Mouse (Mus musculus) telencephalon, adult 2 months (tissue): ENCODE results near the gene Gm5724.
A peak's percentile ranks its signal among the peaks of the same experiment; 100 is the strongest.

ENCODE experiments used
- DNase-seq: peaks from one replicate; pipeline ENCODE4 v3.0.0-alpha.2; 2011; ENCODE audit warnings: low read depth, low spot score

Gm5724 gene

DNA sequence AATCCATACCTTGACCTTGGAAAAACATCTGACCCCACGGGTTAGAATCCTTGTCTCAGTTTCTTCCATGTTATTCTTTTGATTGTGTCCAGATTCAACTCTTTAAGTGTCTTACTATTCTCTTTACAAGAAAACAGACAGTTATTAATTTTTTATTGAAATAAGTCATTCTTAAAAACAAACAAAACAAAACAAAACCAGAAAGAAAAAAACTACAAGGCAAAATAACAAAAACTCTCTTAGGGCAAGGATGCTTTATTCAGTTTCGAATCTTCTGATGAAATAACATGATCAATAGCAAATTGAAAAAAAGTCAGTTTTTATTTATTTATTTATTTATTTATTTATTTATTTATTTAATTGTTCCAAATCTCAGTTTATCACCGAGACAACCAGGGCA, at the start of gene Gm5724:
Gene Gm5724, minus strand, starts transcription at position 101 of the 400 bp plus-strand sequence.
- DNase-seq: no peak

- DNase-seq: peak; percentile 23
Measured at GRCm38 (mm10) chr6:141797837-141798236, 24.2 kb upstream of the Gm5724 start.

DNA sequence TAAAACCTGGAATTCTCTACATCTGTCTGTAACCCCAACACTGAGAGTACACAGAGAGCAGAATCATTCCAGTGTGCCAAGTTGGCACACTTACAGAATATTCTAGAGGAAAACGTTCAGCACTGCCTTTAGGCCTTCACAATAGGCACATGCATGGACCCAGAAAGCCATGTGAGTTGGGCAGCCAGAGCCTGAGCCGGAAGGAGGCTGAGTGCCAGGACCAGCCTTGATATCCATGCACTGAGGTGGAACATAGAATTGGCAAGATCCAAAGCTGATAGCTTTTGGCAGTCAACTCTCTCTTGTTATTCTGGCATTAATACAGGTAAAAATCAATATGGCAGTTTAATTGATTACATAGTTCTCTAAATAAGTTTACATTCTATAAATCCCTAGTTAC, 866 bp upstream of the Gm5724 start:
- no peak for DNase-seq

DNA sequence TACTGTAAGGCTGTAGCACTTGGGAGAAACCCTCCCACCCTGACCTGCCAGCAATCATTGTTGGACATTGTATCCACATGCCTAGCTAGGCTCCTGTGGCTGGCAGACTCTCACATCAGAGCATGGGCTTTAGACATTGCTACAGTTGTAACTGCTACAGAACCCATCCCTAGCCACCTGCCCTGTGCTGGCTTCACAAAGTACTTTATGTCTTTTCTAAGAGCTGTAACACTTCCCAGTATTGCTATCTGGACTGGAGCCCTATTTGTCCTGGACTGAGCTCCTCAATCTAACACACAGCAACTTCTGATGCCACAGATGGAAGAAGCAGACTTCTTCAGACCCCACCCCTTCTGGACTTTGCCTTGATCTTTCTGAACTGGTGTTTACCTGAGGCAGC, 82.4 kb downstream of the Gm5724 start:
- no peak for DNase-seq

- no peak for DNase-seq
Measured at GRCm38 (mm10) chr6:141687008-141687407, 86.6 kb downstream of the Gm5724 start.
